In genomic region chr14:26442534-26442933, GRCm38 (mm10) we compare ENCODE assay signal across 17 mouse cellular contexts.
A peak's percentile ranks its signal among the peaks of the same experiment; 100 is the strongest.
DNase-seq lines count a peak whose midpoint lies in the region; ATAC-seq and TF ChIP-seq lines count a peak whose summit lies in the region.
"Had no signal": no experiment of that assay in that cellular context is flagged by ENCODE, and none has a peak within 500 bp of the region (broad histone marks: within the 10 kb centered on the region; RNA-seq: fewer than 3 reads in every experiment).

No protein-coding gene starts in this region.

- no peak for ATAC-seq in intestine, embryonic 14.5 days (replicated peaks; ENCODE audit: low FRiP score, low TSS enrichment, low read depth)
- ATAC-seq in intestine, postnatal 0 days: no peak
- no peak for ATAC-seq in lung, postnatal 0 days
- no peak for ATAC-seq in heart, embryonic 15.5 days (replicated peaks; ENCODE audit: insufficient number of reproducible peaks, insufficient read depth, low FRiP score, low read depth)
- ATAC-seq in stomach, embryonic 15.5 days (ENCODE audit: insufficient read depth, low FRiP score, low read depth): no peak
- ATAC-seq in megakaryocyte progenitor cell, adult 5-6 weeks (replicated peaks; ENCODE audit: poor library complexity): no peak
- ATAC-seq: activated CD4-positive, CD25-positive, alpha-beta regulatory T cell, adult 4 months; CD4-positive, CD25-positive, alpha-beta regulatory T cell, adult 4 months had no signal

- peak overlapping the region; percentile 80 for H3K27ac ChIP-seq in intestine, embryonic 14.5 days (ENCODE audit: low read depth)
- no peak overlapping the region for H3K27ac ChIP-seq in intestine, postnatal 0 days (ENCODE audit: low read depth, low read length)
- H3K27ac ChIP-seq in lung, postnatal 0 days (ENCODE audit: low read length): peak overlapping the region; percentile 33; the same call in 1 of the 2 replicates
- H3K27ac ChIP-seq in heart, embryonic 15.5 days: peak overlapping the region; percentile 92
- H3K27ac ChIP-seq in stomach, embryonic 15.5 days: peak overlapping the region; percentile 45; the same call in 1 of the 2 replicates
- H3K27ac ChIP-seq: embryonic facial prominence, embryonic 13.5 days; forebrain, embryonic 12.5 days; liver, embryonic 15.5 days had no signal

- no peaks in the 10 kb centered on the region; the same call in 1 of the 2 replicates for H3K4me1 ChIP-seq in intestine, embryonic 14.5 days (replicated peaks; ENCODE audit: control insufficient read depth, insufficient read depth, low read length)
- H3K4me1 ChIP-seq in intestine, postnatal 0 days (replicated peaks; ENCODE audit: control insufficient read depth, insufficient read depth, low read length): no peaks in the 10 kb centered on the region
- no peaks in the 10 kb centered on the region for H3K4me1 ChIP-seq in lung, postnatal 0 days (ENCODE audit: insufficient read depth, low read depth, low read length)
- peaks cover 20% of the 10 kb centered on the region for H3K4me1 ChIP-seq in heart, embryonic 15.5 days (replicated peaks)
- H3K4me1 ChIP-seq in stomach, embryonic 15.5 days: no peaks in the 10 kb centered on the region
- H3K4me1 ChIP-seq: forebrain, embryonic 12.5 days had no signal

- WGBS in intestine, embryonic 14.5 days: 69% methylated on average over 6 of the region's 6 CpGs
- 62% methylated on average over 6 of the region's 6 CpGs for WGBS in intestine, postnatal 0 days
- 57% methylated on average over 6 of the region's 6 CpGs for WGBS in lung, postnatal 0 days
- WGBS in heart, embryonic 15.5 days: 38% methylated on average over 6 of the region's 6 CpGs
- WGBS in stomach, embryonic 15.5 days: 65% methylated on average over 6 of the region's 6 CpGs

- DNase-seq in intestine, embryonic 14.5 days (ENCODE audit: low spot score): no peak
- DNase-seq in lung, postnatal 0 days (ENCODE audit: low spot score): peak; percentile 23
- DNase-seq in lung, postnatal 25 days (ENCODE audit: low spot score): no peak
- no peak for DNase-seq in spleen, postnatal 4 days (ENCODE audit: low spot score in 2 of 2)
- DNase-seq: cerebellum, adult 18-20 months; gastrocnemius, postnatal 10 days; kidney, adult 2 months; thymus, postnatal 36 days had no signal

- no peak for TF ChIP-seq CTCF in intestine, postnatal 0 days (IDR thresholded peaks at IDR 0.05; ENCODE audit: low read depth)
- TF ChIP-seq CTCF in lung, postnatal 0 days (IDR thresholded peaks at IDR 0.05): no peak

- H3K27me3 ChIP-seq in intestine, embryonic 14.5 days (replicated peaks; ENCODE audit: control insufficient read depth, insufficient read depth, low read length): no peaks in the 10 kb centered on the region
- no peaks in the 10 kb centered on the region for H3K27me3 ChIP-seq in intestine, postnatal 0 days (replicated peaks; ENCODE audit: control insufficient read depth, insufficient read depth, low read length)
- H3K27me3 ChIP-seq in lung, postnatal 0 days (replicated peaks; ENCODE audit: insufficient read depth, low read length): no peaks in the 10 kb centered on the region
- H3K27me3 ChIP-seq in heart, embryonic 15.5 days: no peaks in the 10 kb centered on the region
- H3K27me3 ChIP-seq in stomach, embryonic 15.5 days (replicated peaks): no peaks in the 10 kb centered on the region
- H3K27me3 ChIP-seq: embryonic facial prominence, embryonic 13.5 days; forebrain, embryonic 12.5 days; liver, embryonic 15.5 days had no signal

- H3K9ac ChIP-seq in intestine, embryonic 14.5 days (ENCODE audit: low read length): no peak overlapping the region
- H3K9ac ChIP-seq in intestine, postnatal 0 days (ENCODE audit: low read depth, low read length): no peak overlapping the region
- no peak overlapping the region for H3K9ac ChIP-seq in lung, postnatal 0 days (replicated peaks; ENCODE audit: low read depth)
- H3K9ac ChIP-seq in heart, embryonic 15.5 days: peak overlapping the region; percentile 50
- H3K9ac ChIP-seq in stomach, embryonic 15.5 days: no peak overlapping the region
- H3K9ac ChIP-seq: embryonic facial prominence, embryonic 13.5 days; forebrain, embryonic 12.5 days; liver, embryonic 15.5 days had no signal

- 0 out of 2 replicates have a peak overlapping the region, but pooled peaks have one; percentile 10 for H3K4me3 ChIP-seq in intestine, embryonic 14.5 days (ENCODE audit: low read depth, low read length)
- H3K4me3 ChIP-seq in intestine, postnatal 0 days (ENCODE audit: low read depth, low read length): no peak overlapping the region
- no peak overlapping the region for H3K4me3 ChIP-seq in lung, postnatal 0 days (ENCODE audit: low read depth, low read length)
- peak overlapping the region; percentile 45 for H3K4me3 ChIP-seq in heart, embryonic 15.5 days
- H3K4me3 ChIP-seq in stomach, embryonic 15.5 days (replicated peaks): no peak overlapping the region
- H3K4me3 ChIP-seq: embryonic facial prominence, embryonic 13.5 days; forebrain, embryonic 12.5 days; liver, embryonic 15.5 days had no signal

- H3K4me2 ChIP-seq in intestine, embryonic 14.5 days (ENCODE audit: low read length): no peak overlapping the region
- H3K4me2 ChIP-seq in intestine, postnatal 0 days (replicated peaks; ENCODE audit: low read depth): no peak overlapping the region
- H3K4me2 ChIP-seq in lung, postnatal 0 days (replicated peaks; ENCODE audit: low read depth, low read length): no peak overlapping the region
- H3K4me2 ChIP-seq in heart, embryonic 15.5 days: peak overlapping the region; percentile 51
- no peak overlapping the region for H3K4me2 ChIP-seq in stomach, embryonic 15.5 days
- H3K4me2 ChIP-seq: embryonic facial prominence, embryonic 13.5 days; forebrain, embryonic 12.5 days; liver, embryonic 15.5 days had no signal

- no peaks in the 10 kb centered on the region for H3K9me3 ChIP-seq in intestine, embryonic 14.5 days (ENCODE audit: control insufficient read depth, low read length)
- no peaks in the 10 kb centered on the region for H3K9me3 ChIP-seq in intestine, postnatal 0 days (ENCODE audit: control insufficient read depth)
- H3K9me3 ChIP-seq in lung, postnatal 0 days (ENCODE audit: low read length): no peaks in the 10 kb centered on the region
- no peaks in the 10 kb centered on the region for H3K9me3 ChIP-seq in heart, embryonic 15.5 days (replicated peaks)
- H3K9me3 ChIP-seq in stomach, embryonic 15.5 days: no peaks in the 10 kb centered on the region
- H3K9me3 ChIP-seq: embryonic facial prominence, embryonic 13.5 days; forebrain, embryonic 12.5 days; liver, embryonic 15.5 days had no signal

- peaks cover 14% of the 10 kb centered on the region for H3K36me3 ChIP-seq in intestine, embryonic 14.5 days (ENCODE audit: control insufficient read depth, insufficient read depth, low read length)
- H3K36me3 ChIP-seq in intestine, postnatal 0 days (ENCODE audit: control insufficient read depth, insufficient read depth): peaks cover 11% of the 10 kb centered on the region
- no peaks in the 10 kb centered on the region for H3K36me3 ChIP-seq in lung, postnatal 0 days (ENCODE audit: insufficient read depth, low read length)
- peaks cover 5% of the 10 kb centered on the region for H3K36me3 ChIP-seq in heart, embryonic 15.5 days
- no peaks in the 10 kb centered on the region for H3K36me3 ChIP-seq in stomach, embryonic 15.5 days

- no peak for TF ChIP-seq EP300 in lung, postnatal 0 days (IDR thresholded peaks at IDR 0.05)

Comparison
In these comparisons a context has a peak if more than half of its experiments do, and no peak if none do; other contexts are left out.
1. H3K4me3 ChIP-seq: peak in intestine, embryonic 14.5 days (single experiment) and heart, embryonic 15.5 days (single experiment); none in intestine, postnatal 0 days (single experiment), lung, postnatal 0 days (single experiment) and stomach, embryonic 15.5 days (single experiment).